Mouse (Mus musculus): ENCODE data around the gene Amtn. TPM values are rescaled to one million over a fixed set of nuclear protein-coding genes. Genes with fewer than 3 reads are reported as not detected.

Gene Amtn
- polyA plus RNA-seq, 1 experiment from 2014 or later: not detected

Other genes starting within 250 kb of the Amtn start
- not detected in 2 replicates for gene Gm11115, start 222.0 kb upstream of the Amtn start, polyA plus RNA-seq (2016; fragmentation: Nextera tagmentation; extraction: Ambion mirVana)
- gene Gm7714, start 107.2 kb upstream of the Amtn start, polyA plus RNA-seq (2016; fragmentation: Nextera tagmentation; extraction: Ambion mirVana): not detected in 2 replicates
- not detected in 2 replicates for gene Prol1, start 58.8 kb upstream of the Amtn start, polyA plus RNA-seq (2016; fragmentation: Nextera tagmentation; extraction: Ambion mirVana)
- not detected in 2 replicates for gene Ambn, start 79.9 kb downstream of the Amtn start, polyA plus RNA-seq (2016; fragmentation: Nextera tagmentation; extraction: Ambion mirVana)
- gene Enam, start 111.9 kb downstream of the Amtn start, polyA plus RNA-seq (2016; fragmentation: Nextera tagmentation; extraction: Ambion mirVana): not detected in 2 replicates
- gene Jchain, start 151.8 kb downstream of the Amtn start, polyA plus RNA-seq (2016; fragmentation: Nextera tagmentation; extraction: Ambion mirVana): 0.34 TPM in 1 of 2 replicates, not detected in the other
- 48.2 and 73.7 TPM in 2 replicates for gene Utp3, start 178.4 kb downstream of the Amtn start, polyA plus RNA-seq (2016; fragmentation: Nextera tagmentation; extraction: Ambion mirVana)
- gene Rufy3, start 188.9 kb downstream of the Amtn start, polyA plus RNA-seq (2016; fragmentation: Nextera tagmentation; extraction: Ambion mirVana): 50.6 and 103 TPM in 2 replicates

Data from hindbrain, embryonic 10.5 days (tissue).